Mouse (Mus musculus) cortical plate, adult 2 months (tissue): ENCODE data around the gene Olfr1359. TPM values are rescaled to one million over a fixed set of nuclear protein-coding genes. Genes with fewer than 3 reads are reported as not detected.
"Not testable (repeated sequence)": the region's sequence is repeated elsewhere in the genome, so short reads cannot be mapped to it uniquely, and the experiment has no call there.

Source experiments
- H3K27ac ChIP-seq: fragments of 200-500 bp; 2 replicates; pipeline ENCODE4 v1.5.1; 2012; ENCODE audit warnings: low read length, control low read depth, inconsistent platforms; ENCODE audit not compliant: insufficient read depth
- H3K4me1 ChIP-seq: fragments of 200-500 bp; 2 replicates; pipeline ENCODE4 v1.6.1; 2011; ENCODE audit warnings: low read length; ENCODE audit not compliant: control insufficient read depth, insufficient read depth
- H3K4me3 ChIP-seq: fragments of 200-500 bp; 2 replicates; pipeline ENCODE4 v1.5.1; 2011; ENCODE audit warnings: mild to moderate bottlenecking, low read length, control low read depth; ENCODE audit not compliant: insufficient read depth
- CTCF ChIP-seq: fragments of 200-500 bp; IDR thresholded peaks from 2 replicates; pipeline ENCODE4 v1.5.1; 2011; ENCODE audit warnings: mild to moderate bottlenecking, control low read depth, low read length; ENCODE audit not compliant: insufficient read depth; ENCODE audit errors: extremely low read depth
- POLR2A ChIP-seq: fragments of 200-500 bp; IDR thresholded peaks from 2 replicates; pipeline ENCODE4 v1.6.1; 2011; ENCODE audit warnings: mild to moderate bottlenecking, low read length, control low read depth; ENCODE audit not compliant: insufficient read depth; ENCODE audit errors: extremely low read depth
- polyA plus RNA-seq: library from polyadenylated mRNA; depleted of rRNA; stranded (reverse); fragments of >200 nt; gene quantifications from 2 replicates; pipeline ENCODE4 v1.2.3, GENCODE M21; 2012

Gene Olfr1359
- polyA plus RNA-seq, 1 experiment = not detected

DNA sequence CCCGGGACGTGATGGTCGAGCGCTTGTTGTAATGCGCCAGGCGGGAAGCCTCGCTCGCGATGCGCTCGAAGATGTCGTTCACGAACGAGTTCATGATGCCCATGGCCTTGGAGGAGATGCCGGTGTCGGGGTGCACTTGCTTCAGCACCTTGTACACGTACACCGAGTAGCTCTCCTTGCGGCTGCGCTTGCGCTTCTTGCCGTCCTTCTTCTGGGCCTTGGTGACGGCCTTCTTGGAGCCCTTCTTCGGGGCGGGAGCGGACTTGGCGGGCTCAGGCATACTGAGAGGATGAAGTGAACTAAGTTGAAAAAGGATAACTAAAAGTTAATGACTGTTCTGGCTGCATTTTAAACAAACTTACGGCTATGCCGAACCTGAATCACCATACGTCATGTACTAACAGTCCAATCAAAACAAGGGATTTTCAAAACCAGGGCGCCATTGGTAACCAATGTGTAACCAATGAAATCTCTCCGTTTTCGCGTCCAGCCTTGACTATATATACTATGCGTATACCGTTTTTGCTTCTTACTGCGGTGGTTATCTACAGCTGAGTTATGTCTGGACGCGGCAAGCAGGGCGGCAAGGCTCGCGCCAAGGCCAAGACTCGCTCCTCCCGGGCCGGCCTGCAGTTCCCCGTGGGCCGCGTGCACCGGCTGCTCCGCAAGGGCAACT lies 18.1 kb downstream of the Olfr1359 start, which contains the start of the genes Hist1h2bl and Hist1h2ai:
Gene Hist1h2bl, minus strand, starts transcription at position 280 of the 676 bp plus-strand sequence.
Gene Hist1h2ai, plus strand, starts transcription at position 559 of the 676 bp plus-strand sequence.
- peak within 1 kb of the TSS; percentile 33 for H3K4me3 ChIP-seq
- not testable (repeated sequence) for H3K4me1 ChIP-seq
- peak; percentile 97 for TF ChIP-seq POLR2A

DNA sequence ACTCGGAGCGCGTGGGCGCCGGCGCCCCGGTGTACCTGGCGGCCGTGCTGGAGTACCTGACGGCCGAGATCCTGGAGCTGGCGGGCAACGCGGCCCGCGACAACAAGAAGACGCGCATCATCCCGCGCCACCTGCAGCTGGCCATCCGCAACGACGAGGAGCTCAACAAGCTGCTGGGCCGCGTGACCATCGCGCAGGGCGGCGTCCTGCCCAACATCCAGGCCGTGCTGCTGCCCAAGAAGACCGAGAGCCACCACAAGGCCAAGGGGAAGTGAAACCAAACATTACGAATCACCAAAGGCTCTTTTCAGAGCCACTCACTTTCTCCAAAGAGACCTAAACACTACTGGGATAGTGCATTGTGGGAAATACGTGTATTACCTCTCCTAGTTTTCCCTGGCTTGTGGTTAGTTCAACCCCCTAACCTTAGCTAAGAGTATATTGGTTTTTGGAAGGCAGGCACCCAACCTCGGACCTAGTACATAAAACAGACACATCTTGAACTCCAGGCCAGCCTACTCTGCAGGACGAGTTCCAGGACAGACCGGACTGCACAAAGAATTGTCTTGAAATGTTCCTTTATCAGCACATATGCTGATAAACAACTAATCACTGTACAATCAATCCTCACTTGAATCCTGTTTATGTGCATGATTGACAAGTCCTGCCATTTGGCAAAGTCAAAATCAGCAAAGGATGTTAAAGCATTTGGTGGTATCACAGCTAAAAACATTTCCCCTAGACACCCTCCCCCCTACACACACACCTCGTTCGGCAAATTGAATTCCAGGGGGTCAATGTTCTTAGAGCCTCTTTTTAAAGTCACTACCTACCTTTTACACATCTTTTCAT lies 18.9 kb downstream of the Olfr1359 start:
- H3K4me3 ChIP-seq = peak overlapping the region; percentile 33
- H3K27ac ChIP-seq = peak overlapping the region; percentile 97

More for the DNA sequence above, 18.1 kb downstream of the Olfr1359 start, which contains the start of the genes Hist1h2bl and Hist1h2ai:
- H3K27ac ChIP-seq = peak within 1 kb of the TSS; percentile 97

DNA sequence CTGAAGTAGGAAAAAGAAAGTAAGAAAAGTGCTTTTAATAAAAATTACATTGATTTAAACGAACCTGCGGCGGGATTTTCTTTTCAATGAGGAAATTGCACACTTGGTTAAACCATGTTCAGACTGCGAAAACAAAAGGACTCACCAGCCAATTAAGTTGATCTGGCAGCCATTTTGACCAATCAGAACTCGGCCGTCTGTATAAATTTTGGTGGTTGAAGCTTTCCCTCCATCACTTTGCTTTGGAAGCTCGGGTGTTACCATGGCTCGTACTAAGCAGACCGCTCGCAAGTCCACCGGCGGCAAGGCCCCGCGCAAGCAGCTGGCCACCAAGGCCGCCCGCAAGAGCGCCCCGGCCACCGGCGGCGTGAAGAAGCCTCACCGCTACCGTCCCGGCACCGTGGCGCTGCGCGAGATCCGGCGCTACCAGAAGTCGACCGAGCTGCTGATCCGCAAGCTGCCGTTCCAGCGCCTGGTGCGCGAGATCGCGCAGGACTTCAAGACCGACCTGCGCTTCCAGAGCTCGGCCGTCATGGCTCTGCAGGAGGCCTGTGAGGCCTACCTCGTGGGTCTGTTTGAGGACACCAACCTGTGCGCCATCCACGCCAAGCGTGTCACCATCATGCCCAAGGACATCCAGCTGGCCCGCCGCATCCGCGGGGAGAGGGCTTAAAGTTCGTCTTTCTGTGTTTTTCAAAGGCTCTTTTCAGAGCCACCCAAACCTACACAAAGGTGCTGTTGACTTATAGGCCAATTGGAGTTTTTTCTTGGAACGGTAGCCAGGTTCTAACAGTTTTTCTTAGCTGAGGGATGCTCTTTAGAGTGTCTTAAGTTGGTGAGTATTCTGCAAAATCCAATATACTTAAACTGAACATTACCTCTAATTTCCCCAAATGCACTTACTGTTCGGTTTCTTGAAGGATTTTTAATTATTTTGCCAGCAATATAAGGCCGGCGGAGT lies 19.8 kb downstream of the Olfr1359 start, which contains the start of gene Hist1h3h:
Gene Hist1h3h, plus strand, starts transcription at position 263 of the 961 bp plus-strand sequence.
- peak within 1 kb of the TSS; percentile 33 for H3K4me3 ChIP-seq
- not testable (repeated sequence) for H3K4me1 ChIP-seq
- peak within 1 kb of the TSS; percentile 97 for H3K27ac ChIP-seq
- TF ChIP-seq POLR2A = peak; percentile 88

More for the DNA sequence above, 18.9 kb downstream of the Olfr1359 start:
- not testable (repeated sequence) for H3K4me1 ChIP-seq

DNA sequence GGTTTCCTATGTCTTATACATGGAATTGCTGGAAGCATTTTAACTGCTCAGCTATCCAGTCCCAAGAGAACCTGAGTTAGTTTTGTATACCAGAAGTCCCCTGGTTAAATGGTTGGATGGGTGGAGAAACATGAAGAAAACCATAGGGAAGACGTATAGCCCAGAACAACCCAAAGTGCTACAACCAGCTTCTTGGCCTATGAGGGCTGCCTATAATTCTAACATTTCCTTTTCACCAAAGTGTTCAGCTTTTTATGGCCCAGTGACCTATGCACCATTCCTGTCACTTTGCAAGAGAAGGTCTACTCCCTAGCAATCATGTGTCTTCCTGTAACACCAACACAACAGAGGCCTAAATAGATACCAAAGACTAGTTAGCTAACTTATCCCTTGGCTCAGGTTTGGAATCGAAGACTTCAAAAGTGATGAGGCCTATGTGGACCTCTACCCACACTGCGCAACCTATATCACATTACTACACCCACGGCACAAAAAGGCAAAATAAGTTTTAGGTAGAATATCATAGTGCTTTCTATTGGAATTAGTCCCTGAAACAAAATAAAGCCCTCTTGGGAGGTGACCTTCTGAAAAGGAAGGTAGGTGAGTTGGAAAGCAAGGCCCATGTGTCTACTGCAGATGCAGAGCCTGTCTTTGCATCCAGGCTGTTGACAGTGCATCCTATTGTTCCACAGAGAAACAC lies 20.6 kb downstream of the Olfr1359 start:
- Histone ChIP-seq H3K4me1 (peaks cover 7% of the 10 kb centered on the region; the same call in 1 of the 2 replicates), H3K4me3 (peak overlapping the region; percentile 33; the same call in 1 of the 2 replicates), H3K27ac (no peak overlapping the region)
- TF ChIP-seq POLR2A (no peak), CTCF (no peak)

DNA sequence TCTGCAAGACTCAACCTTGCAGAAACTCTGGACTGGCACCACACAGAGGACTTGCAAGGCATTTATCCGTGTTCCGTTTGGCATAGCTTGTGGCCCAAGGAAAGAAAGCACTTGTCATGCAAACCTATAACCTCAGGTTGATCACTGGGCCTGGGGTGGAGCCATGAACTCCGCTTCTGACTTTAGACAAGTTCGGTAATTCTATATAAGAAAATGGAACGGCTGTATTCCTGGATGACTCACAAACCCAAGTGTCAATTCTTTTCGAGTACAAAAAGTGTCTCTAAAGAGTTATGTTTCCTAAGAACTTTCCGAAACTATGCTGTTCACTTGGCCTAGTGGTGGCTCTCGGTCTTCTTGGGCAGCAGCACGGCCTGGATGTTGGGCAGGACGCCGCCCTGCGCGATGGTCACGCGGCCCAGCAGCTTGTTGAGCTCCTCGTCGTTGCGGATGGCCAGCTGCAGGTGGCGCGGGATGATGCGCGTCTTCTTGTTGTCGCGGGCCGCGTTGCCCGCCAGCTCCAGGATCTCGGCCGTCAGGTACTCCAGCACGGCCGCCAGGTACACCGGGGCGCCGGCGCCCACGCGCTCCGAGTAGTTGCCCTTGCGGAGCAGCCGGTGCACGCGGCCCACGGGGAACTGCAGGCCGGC lies 23.3 kb downstream of the Olfr1359 start:
- H3K27ac ChIP-seq, H3K4me1 ChIP-seq: not testable (repeated sequence)
- H3K4me3 ChIP-seq = peak overlapping the region; percentile 42

DNA sequence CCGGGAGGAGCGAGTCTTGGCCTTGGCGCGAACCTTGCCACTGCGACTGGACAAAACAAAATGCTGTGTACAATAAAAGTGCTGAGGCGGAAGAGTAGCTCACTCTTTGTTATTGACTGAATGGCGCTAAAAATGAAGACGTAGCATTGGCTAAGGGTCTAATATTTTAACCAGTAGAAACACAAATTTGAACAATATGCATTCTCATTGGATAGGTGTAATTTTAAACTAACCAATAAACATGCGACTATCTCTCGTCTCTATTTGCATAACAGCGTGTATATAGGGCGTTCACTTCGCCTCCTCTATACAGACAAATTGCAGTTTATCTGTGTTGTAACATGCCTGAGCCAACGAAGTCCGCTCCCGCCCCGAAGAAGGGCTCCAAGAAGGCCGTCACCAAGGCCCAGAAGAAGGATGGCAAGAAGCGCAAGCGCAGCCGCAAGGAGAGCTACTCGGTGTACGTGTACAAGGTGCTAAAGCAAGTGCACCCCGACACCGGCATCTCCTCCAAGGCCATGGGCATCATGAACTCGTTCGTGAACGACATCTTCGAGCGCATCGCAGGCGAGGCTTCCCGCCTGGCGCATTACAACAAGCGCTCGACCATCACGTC lies 24.0 kb downstream of the Olfr1359 start, which contains the start of gene Hist1h2bm:
Gene Hist1h2bm, plus strand, starts transcription at position 288 of the 616 bp plus-strand sequence.
- peak within 1 kb of the TSS; percentile 42 for H3K4me3 ChIP-seq
- peak; percentile 85 for TF ChIP-seq POLR2A
- H3K27ac ChIP-seq, H3K4me1 ChIP-seq: not testable (repeated sequence)

DNA sequence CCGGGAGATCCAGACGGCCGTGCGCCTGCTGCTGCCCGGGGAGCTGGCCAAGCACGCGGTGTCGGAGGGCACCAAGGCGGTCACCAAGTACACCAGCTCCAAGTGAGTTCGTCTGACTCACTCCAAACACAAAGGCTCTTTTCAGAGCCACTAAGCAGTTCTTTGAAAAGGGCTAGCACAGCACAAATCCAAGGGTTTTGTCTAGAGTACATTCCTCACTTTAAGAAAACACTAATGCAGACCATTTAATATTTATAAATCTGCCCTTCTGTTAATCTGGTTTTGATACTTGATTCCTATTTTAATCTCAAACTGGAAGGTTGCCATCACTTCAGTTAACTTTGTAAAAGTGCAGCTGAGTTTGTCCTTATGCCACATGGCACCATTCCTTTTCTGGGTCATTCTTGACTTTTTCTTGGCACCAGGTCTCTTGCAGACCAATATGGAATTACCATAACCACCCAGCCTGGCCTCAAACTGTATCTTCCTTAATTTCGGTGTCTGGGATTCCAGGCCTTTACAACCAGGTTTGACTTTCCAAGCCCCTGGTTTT lies 24.5 kb downstream of the Olfr1359 start:
- TF ChIP-seq CTCF (no peak), POLR2A (no peak)
- no peak overlapping the region for H3K27ac ChIP-seq
- H3K4me3 ChIP-seq = peak overlapping the region; percentile 42

More for the DNA sequence above, 24.5 kb downstream of the Olfr1359 start:
- H3K4me1 ChIP-seq = 0 out of 2 replicates have a peak, but pooled peaks cover 2% of the 10 kb centered on the region
